Mouse (Mus musculus): ENCODE measurements at regions not wholly inside any gene's neighbourhood (a gene's known extent, or its start where the extent isn't known, plus 50 kb on each side); places are given as distances from the start of the nearest gene placed in this dataset.

DNA sequence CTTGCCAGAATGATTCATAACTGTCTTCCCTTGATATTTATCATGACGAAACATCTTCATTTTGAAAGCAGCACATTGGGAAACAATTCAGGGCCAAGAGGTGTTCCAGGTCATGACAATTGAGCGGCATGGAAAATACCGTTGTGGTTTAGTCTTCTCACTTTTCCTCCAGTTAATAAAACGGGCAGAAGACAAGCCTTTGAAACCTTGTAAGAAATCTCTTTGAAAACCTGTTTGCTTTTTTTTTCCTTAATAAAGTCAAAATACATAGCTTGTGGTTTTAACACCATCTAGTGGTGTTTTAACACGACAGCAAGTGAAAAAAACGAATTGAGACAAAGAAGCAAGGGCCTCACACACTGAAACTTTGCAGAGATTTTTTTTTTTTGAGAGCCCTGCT is 1389.0 kb upstream of the Acvr2a start:
- peak in 1 of 2 experiments; percentile 12 for DNase-seq

DNA sequence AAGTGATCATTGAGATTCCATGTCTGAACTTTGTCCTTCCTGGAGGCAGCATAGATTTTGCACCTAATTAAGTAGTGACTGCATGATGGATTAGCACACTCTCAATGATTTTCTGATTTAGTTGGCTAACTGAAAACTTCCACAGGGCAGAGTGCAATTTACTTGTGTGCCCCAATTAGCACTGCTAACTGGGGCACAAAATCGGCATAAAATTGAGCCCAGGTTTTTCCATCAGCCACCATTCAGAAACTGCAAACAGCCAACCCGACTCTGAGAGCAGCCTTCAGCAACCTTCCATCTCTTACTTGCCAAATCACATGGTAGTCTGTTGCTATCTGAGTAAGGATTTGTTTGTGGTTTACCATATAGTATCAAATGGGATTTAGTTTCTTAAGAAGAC is 1384.1 kb upstream of the Acvr2a start:
- no peak for DNase-seq

DNA sequence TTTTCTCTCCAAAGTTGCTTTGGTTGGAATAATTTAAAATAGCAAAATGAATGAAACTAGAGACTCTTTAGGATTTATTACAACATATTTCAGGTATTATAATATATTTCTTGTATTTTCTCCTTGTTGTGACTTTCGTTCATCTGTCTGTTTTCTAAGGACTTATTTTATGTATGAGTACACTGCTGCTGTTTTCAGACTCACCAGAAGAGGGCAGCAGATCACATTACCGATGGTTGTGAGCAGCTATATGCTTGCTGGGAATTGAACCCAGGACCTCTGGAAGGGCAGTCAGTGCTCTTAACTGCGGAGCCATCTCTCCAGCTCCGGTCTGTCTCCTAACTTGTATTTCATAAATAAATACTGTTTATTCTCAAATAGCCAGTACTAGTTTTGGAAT is 1347.9 kb upstream of the Acvr2a start:
- peak; percentile 11 to 16 for DNase-seq

DNA sequence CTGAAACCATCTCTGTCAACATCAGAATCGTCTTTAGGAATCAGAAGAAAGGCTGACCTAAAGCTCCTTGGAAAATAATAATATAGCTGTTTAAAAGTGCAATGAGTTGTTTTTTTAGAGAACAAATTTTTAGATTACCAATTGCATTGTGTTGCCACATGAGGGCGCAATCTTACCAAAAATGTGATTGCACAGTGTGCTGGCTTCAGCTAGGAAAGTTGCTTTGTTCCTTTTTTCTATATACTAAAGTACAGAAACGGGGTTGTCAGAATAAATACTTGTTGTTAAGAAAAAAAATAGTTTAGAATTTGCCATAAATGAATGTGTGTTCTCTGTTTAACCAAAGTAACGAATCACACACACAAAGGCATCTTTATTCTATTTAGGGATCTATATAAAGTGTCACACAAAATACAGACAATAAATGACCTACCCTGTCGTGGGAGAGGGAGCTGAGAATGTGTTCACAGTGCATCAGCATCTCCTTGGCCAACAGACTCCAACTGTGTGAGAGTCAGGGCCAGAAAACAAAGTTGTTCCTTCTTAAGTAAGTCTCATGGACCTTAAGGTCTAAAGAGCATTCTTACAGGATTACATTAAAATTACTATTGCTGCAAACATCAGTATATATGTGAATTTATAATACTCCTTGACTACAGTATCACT is 1321.9 kb upstream of the Acvr2a start:
- DNase-seq = peak; percentile 61 to 66
